Mouse (Mus musculus): ENCODE measurements around the gene Sypl.

DNA sequence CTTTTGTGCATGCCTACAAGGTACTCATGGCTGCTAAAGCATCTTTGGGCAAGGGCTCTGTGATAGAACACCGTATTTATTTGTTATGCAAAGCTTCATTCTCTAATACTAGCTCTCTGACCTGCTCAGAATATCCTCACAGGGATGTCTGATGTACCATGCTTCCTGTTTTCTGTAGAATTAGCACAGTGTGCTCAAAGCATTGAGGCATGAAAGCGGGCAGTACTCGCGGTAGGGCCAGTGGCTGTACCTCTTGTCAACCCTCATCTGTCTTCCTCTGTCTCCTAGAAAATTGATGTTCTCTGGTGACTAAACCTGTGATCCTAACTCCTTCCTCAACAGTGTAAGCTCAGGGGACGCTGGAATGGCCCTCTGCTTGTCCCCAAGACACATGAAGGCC, 40.4 kb downstream of the Sypl start:
- TF ChIP-seq CTCF (IDR thresholded peaks at IDR 0.05; ENCODE audit: borderline replicate concordance, control insufficient read depth, extremely low read depth, insufficient read depth, low read length, poor library complexity) (no peak), POLR2A (IDR thresholded peaks at IDR 0.05; ENCODE audit: control insufficient read depth, extremely low read depth, insufficient read depth, low read length, poor library complexity) (no peak)
